Mouse (Mus musculus) heart, postnatal 0 days (tissue): Measurements from ENCODE around the gene Rapgef2. TPM values are rescaled to one million over a fixed set of nuclear protein-coding genes. Genes with fewer than 3 reads are reported as not detected.
A peak's percentile ranks its signal among the peaks of the same experiment; 100 is the strongest.

ENCODE experiments used
- ATAC-seq: fragments of 200-750 bp; cut with Nextera tagmentation; 2 replicates; pipeline ENCODE4 v1.8.0; 2017; ENCODE audit warnings: low read depth, moderate number of reproducible peaks, moderate library complexity; ENCODE audit not compliant: insufficient read depth
- DNase-seq: peaks from one replicate; pipeline ENCODE4 v3.0.0-alpha.2; 2016; ENCODE audit warnings: low spot score
- H3K27ac ChIP-seq: fragments of 300-500 bp; sonication (generic); 2 replicates; pipeline ENCODE4 v1.5.1; 2014; ENCODE audit warnings: low read depth, mild to moderate bottlenecking
- H3K27me3 ChIP-seq: fragments of 300-500 bp; sonication (generic); 2 replicates; pipeline ENCODE4 v1.6.1; 2014; ENCODE audit warnings: low read length, mixed read lengths; ENCODE audit not compliant: control insufficient read depth, insufficient read depth
- H3K36me3 ChIP-seq: fragments of 300-500 bp; sonication (generic); replicated peaks from 2 replicates; pipeline ENCODE4 v1.6.1; 2014; ENCODE audit warnings: low read length, mixed read lengths; ENCODE audit not compliant: control insufficient read depth, insufficient read depth
- H3K4me1 ChIP-seq: fragments of 300-500 bp; sonication (generic); 2 replicates; pipeline ENCODE4 v1.6.1; 2014; ENCODE audit warnings: antibody characterized with exemption; ENCODE audit not compliant: control insufficient read depth, insufficient read depth
- H3K4me2 ChIP-seq: fragments of 300-500 bp; sonication (generic); 2 replicates; pipeline ENCODE4 v1.6.1; 2014; ENCODE audit warnings: low read depth, mild to moderate bottlenecking, low read length, moderate library complexity
- H3K4me3 ChIP-seq: fragments of 300-500 bp; sonication (generic); 2 replicates; pipeline ENCODE4 v1.5.1; 2014; ENCODE audit warnings: low read depth, low read length
- H3K9ac ChIP-seq: fragments of 300-500 bp; sonication (generic); replicated peaks from 2 replicates; pipeline ENCODE4 v1.6.1; 2014; ENCODE audit warnings: low read depth, low read length, mixed read lengths
- H3K9me3 ChIP-seq: fragments of 300-500 bp; sonication (generic); replicated peaks from 2 replicates; pipeline ENCODE4 v1.6.1; 2016; ENCODE audit warnings: low read length; ENCODE audit not compliant: control insufficient read depth
- CTCF ChIP-seq: IDR thresholded peaks from 2 replicates; pipeline ENCODE4 v1.5.1; 2016; ENCODE audit warnings: antibody characterized with exemption, control low read depth, low read depth
- EP300 ChIP-seq: IDR thresholded peaks from 2 replicates; pipeline ENCODE4 v1.6.1; 2016; ENCODE audit warnings: antibody characterized with exemption, low read depth
- WGBS: fragments of 180-500 bp; shearing (Covaris S2); extraction: QIAGEN DNeasy Blood & Tissue Kit; methylation state at CpG from one replicate; pipeline ENCODE4 v1.1.7; 2014; 5-methylcytosine and 5-hydroxymethylcytosine counted together
- polyA plus RNA-seq: library from polyadenylated mRNA; unstranded; fragments of >200 nt; fragmentation: Nextera tagmentation; extraction: Ambion mirVana; gene quantifications from 2 replicates; pipeline ENCODE4 v1.2.1, GENCODE M21; 2015
- total RNA-seq: library from RNA; depleted of rRNA; stranded (reverse); fragments of >200 nt; gene quantifications from 2 replicates; pipeline ENCODE4 v1.2.3, GENCODE M21; 2014; ENCODE audit warnings: low replicate concordance

Gene Rapgef2
- total and polyA plus RNA-seq, 2 experiments from 2014 or later = 3.5 to 30.3 TPM

DNA sequence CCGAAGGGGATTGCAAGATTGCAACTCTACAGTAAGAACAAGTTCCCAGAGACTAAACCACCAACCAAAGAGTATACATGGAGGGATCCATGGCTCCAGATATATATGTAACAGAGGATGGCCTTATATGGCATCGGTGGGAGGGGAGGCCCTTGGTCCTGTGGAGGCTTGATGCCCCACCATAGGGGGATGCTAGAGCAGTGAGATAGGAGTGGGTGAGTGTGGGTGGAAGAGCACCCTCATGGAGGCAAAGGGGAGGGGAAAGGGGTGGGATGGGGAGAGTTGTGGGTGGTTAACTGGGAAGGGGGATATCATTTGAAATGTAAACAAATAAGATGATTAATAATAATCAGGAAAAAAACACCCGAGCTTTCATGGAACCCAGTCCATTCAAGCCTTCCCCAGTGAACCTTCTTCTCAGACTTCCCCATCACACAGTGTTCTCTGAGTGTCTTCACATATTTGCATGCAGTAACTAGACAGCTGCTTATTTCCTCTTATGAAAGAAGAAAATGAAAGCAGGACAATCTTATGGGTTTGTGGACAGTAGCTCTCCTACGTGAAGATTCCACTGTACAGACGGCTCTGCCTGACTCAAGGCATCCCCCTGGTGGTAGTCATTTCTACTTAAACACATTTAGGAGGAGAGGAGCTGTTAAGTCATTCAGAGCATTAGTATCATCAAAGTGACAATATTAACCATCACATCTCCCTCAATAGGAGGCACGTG lies 89.4 kb downstream of the Rapgef2 start:
- no peaks in the 10 kb centered on the region for H3K36me3 ChIP-seq
- H3K4me2 ChIP-seq = peak overlapping the region; percentile 38
- no peaks in the 10 kb centered on the region for H3K9me3 ChIP-seq
- peaks cover 20% of the 10 kb centered on the region for H3K4me1 ChIP-seq
- DNase-seq (peak; percentile 88), ATAC-seq (peak; percentile 59)
- TF ChIP-seq CTCF (peak; percentile 95), EP300 (no peak)
- no peak overlapping the region for H3K4me3 ChIP-seq
- 43% methylated on average over 6 of the region's 6 CpGs for WGBS
- H3K27me3 ChIP-seq = no peaks in the 10 kb centered on the region
- no peak overlapping the region for H3K9ac ChIP-seq
- no peak overlapping the region for H3K27ac ChIP-seq

GRCm38 (mm10) chr3:79195280-79195679 lies 91.0 kb downstream of the Rapgef2 start:
- DNase-seq = no peak
- Histone ChIP-seq H3K4me2 (no peak overlapping the region), H3K4me1 (peaks cover 21% of the 10 kb centered on the region), H3K27ac (no peak overlapping the region), H3K9me3 (no peaks in the 10 kb centered on the region), H3K9ac (no peak overlapping the region), H3K4me3 (no peak overlapping the region), H3K36me3 (no peaks in the 10 kb centered on the region), H3K27me3 (no peaks in the 10 kb centered on the region)
- no peak for ATAC-seq
- TF ChIP-seq EP300 = no peak
- TF ChIP-seq CTCF = no peak
- WGBS = 89% methylated on average over 9 of the region's 9 CpGs

GRCm38 (mm10) chr3:79194111-79194793 lies 92.1 kb downstream of the Rapgef2 start:
- WGBS = 70% methylated on average over 8 of the region's 8 CpGs
- H3K4me3 ChIP-seq = no peak overlapping the region
- peaks cover 27% of the 10 kb centered on the region for H3K4me1 ChIP-seq
- H3K36me3 ChIP-seq = no peaks in the 10 kb centered on the region
- H3K9me3 ChIP-seq = no peaks in the 10 kb centered on the region
- H3K9ac ChIP-seq = no peak overlapping the region
- DNase-seq (no peak), ATAC-seq (no peak)
- no peak overlapping the region for H3K4me2 ChIP-seq
- H3K27me3 ChIP-seq = no peaks in the 10 kb centered on the region
- H3K27ac ChIP-seq = 0 out of 2 replicates have a peak overlapping the region, but pooled peaks have one; percentile 21
- TF ChIP-seq EP300 = no peak
- TF ChIP-seq CTCF = no peak

GRCm38 (mm10) chr3:79193001-79193400 lies 93.3 kb downstream of the Rapgef2 start:
- DNase-seq = peak; percentile 88
- peak; percentile 84 for ATAC-seq

DNA sequence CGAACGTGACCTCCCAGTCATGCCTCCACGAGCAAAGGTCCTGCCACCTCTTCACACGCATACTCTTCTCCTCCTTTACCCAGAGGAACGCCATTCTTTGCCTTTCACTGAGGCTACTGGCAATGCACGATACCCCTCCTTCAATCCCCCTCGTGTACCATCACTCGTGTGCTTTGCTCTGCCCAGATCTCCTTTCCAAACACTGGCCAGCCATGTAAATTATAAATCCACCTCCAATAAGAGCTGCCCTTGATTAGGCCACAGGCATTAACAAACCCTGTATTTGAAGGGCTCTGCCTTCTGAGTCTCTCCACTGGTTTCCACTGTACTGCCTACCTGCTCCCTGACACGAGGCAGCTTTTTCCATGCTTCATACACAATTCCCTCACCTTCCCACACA lies 94.3 kb downstream of the Rapgef2 start:
- WGBS = 71% methylated on average over 9 of the region's 9 CpGs
- peak overlapping the region; percentile 72; the same call in 1 of the 2 replicates for H3K27ac ChIP-seq
- H3K4me3 ChIP-seq = no peak overlapping the region

More at GRCm38 (mm10) chr3:79193001-79193400, 93.3 kb downstream of the Rapgef2 start:
- no peak overlapping the region for H3K9ac ChIP-seq
- peak overlapping the region; percentile 72 for H3K27ac ChIP-seq
- H3K36me3 ChIP-seq = no peaks in the 10 kb centered on the region
- H3K27me3 ChIP-seq = no peaks in the 10 kb centered on the region
- WGBS = 11% methylated on average over 4 of the region's 4 CpGs
- H3K9me3 ChIP-seq = no peaks in the 10 kb centered on the region
- TF ChIP-seq EP300 = no peak
- no peak for TF ChIP-seq CTCF
- no peak overlapping the region for H3K4me2 ChIP-seq
- no peak overlapping the region for H3K4me3 ChIP-seq
- peaks cover 30% of the 10 kb centered on the region for H3K4me1 ChIP-seq

More for the DNA sequence above, 94.3 kb downstream of the Rapgef2 start:
- DNase-seq = no peak
- H3K36me3 ChIP-seq = no peaks in the 10 kb centered on the region
- no peak overlapping the region for H3K4me2 ChIP-seq
- TF ChIP-seq EP300 (no peak), CTCF (no peak)
- no peaks in the 10 kb centered on the region for H3K27me3 ChIP-seq
- peaks cover 30% of the 10 kb centered on the region for H3K4me1 ChIP-seq
- H3K9ac ChIP-seq = no peak overlapping the region
- ATAC-seq = no peak
- no peaks in the 10 kb centered on the region for H3K9me3 ChIP-seq
